Mouse (Mus musculus): Measurements from ENCODE around the gene Haus2. TPM values are rescaled to one million over a fixed set of nuclear protein-coding genes. Genes with fewer than 3 reads are reported as not detected.
A peak's percentile ranks its signal among the peaks of the same experiment; 100 is the strongest.
"Not testable (repeated sequence)": the region's sequence is repeated elsewhere in the genome, so short reads cannot be mapped to it uniquely, and the experiment has no call there.

Gene Haus2
- 10 to 100 TPM; 14.8 to 15.6 TPM for total RNA-seq (2021)

GRCm38 (mm10) chr2:120608830-120609723, at the start of gene Haus2, which contains the start of gene Lrrc57:
Gene Haus2, plus strand, starts transcription at chr2:120609383.
Gene Lrrc57, minus strand, starts transcription at chr2:120609520.
- peak; percentile 93 to 95 for DNase-seq (ENCODE audit: low spot score in 2 of 2)
- intact Hi-C loops (cut with DNase I): loop anchor here (2.0 to 5.0 kb wide), 3 partner anchors 20 to 67 kb away; partner anchors contain the start of genes Snap23 and Stard9

GRCm38 (mm10) chr2:120561524-120561923, 47.7 kb upstream of the Haus2 start:
- DNase-seq (ENCODE audit: low spot score in 2 of 2): no peak
- intact Hi-C loops (cut with DNase I): loop anchor here (5.0 kb wide), 1 partner anchor 171 kb away; no protein-coding TSS in a partner anchor

GRCm38 (mm10) chr2:120562859-120563234, 46.3 kb upstream of the Haus2 start:
- intact Hi-C loops (cut with DNase I): loop anchor here (5.0 kb wide), 1 partner anchor 169 kb away; no protein-coding TSS in a partner anchor
- DNase-seq (ENCODE audit: low spot score in 2 of 2): no peak

- intact Hi-C loops (cut with DNase I): loop anchor here (5.0 kb wide), 1 partner anchor 169 kb away; no protein-coding TSS in a partner anchor
- peak; percentile 87 to 93 for DNase-seq (ENCODE audit: low spot score in 2 of 2)
Measured at GRCm38 (mm10) chr2:120563235-120563990, 45.8 kb upstream of the Haus2 start, which contains the start of gene Zfp106. Gene Zfp106, minus strand, starts transcription at chr2:120563843.

- DNase-seq (ENCODE audit: low spot score in 2 of 2): not testable (repeated sequence)
- intact Hi-C loops (cut with DNase I): loop anchor here (5.0 kb wide), 3 partner anchors 43 to 168 kb away; partner anchors contain the start of genes Haus2, Lrrc57 and Stard9
Measured at GRCm38 (mm10) chr2:120564548-120565188, 44.5 kb upstream of the Haus2 start.

- DNase-seq (ENCODE audit: low spot score in 2 of 2): no peak
Measured at GRCm38 (mm10) chr2:120565363-120565762, 43.8 kb upstream of the Haus2 start.

DNA sequence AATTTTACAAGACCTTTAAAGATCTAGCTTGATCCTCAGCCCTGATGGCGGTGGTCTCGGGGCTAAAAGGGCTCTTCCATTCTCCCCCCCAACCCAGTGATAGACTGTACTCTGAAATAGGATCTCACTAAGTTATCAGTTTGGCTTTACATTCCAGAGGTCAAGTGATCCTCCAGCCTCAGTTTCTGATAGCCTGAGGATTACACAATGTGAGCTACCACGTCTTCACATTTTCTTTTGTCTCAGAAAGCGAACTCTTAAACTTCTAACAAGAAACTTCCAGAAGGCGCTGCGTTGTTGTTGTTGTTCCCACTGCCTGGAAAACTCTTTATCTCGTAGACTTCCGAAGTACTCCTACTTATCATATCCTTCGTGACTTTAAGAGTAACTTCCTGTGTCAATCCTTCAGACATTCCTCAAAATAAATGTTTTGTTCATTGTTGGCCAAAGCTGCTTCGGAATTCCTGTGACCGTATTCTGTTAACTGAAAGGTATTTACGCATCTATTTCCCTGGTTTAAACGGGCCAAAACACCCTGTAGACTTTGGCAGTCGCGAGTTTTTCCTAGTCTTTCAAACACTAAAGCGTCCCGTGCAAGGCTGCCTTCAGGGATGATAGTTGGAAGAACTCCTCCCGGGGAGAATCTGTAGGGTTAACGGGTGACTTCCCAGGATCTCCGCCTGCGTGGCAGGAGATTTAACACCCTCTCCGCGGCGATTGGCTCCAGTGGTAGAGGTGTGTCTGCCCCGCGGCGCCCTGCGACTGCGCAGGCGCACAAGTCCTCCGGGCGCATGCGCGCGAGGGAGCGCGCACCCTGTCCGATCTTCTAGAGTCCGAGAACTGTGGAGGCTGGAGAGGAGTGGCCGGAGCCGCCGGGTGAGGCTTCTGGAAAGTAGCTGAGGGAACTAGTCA, 42.0 kb upstream of the Haus2 start, which contains the start of gene Snap23:
Gene Snap23 (plus strand): TSS at position 786 of the 912 bp plus-strand sequence.
- intact Hi-C loops (cut with DNase I): loop anchor here (5.0 kb wide), 2 partner anchors 40 to 60 kb away; partner anchors contain the start of genes Haus2, Lrrc57 and Stard9
- DNase-seq (ENCODE audit: low spot score in 2 of 2): peak; percentile 93 to 97

More at GRCm38 (mm10) chr2:120565363-120565762, 43.8 kb upstream of the Haus2 start:
- intact Hi-C loops (cut with DNase I): loop anchor here (5.0 kb wide), 2 partner anchors 42 to 62 kb away; partner anchors contain the start of genes Haus2, Lrrc57 and Stard9

GRCm38 (mm10) chr2:120567798-120568320, 41.3 kb upstream of the Haus2 start:
- DNase-seq (ENCODE audit: low spot score in 2 of 2): no peak
- intact Hi-C loops (cut with DNase I): loop anchor here (5.0 kb wide), 2 partner anchors 39 to 59 kb away; partner anchors contain the start of genes Haus2, Lrrc57 and Stard9

GRCm38 (mm10) chr2:120571081-120571480, 38.1 kb upstream of the Haus2 start:
- intact Hi-C loops (cut with DNase I): no loop called here
- DNase-seq (ENCODE audit: low spot score in 2 of 2): no peak

- intact Hi-C loops (cut with DNase I): not testable (repeated sequence)
Measured at GRCm38 (mm10) chr2:120572161-120572560, 37.0 kb upstream of the Haus2 start.

DNA sequence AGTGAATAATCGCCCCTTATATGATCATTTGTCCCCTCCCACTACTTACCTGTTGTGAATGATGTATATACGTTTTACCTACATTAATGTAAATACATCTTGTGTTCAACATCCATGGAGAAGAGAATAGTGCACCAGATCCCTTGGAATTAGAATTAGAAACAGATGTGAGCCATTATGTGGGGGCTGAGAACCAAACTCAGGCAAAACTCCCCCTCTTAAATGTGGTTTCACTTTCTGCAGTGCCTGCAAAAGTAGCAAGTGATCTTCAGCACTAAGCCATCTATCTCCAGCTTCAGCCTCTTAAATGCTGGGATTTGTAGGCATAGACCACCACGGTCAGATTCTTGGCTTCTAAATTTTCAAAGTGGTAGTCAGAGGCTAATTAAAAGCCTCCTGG, 34.1 kb upstream of the Haus2 start:
- intact Hi-C loops (cut with DNase I): no loop called here
- no peak for DNase-seq (ENCODE audit: low spot score in 2 of 2)

More at GRCm38 (mm10) chr2:120572161-120572560, 37.0 kb upstream of the Haus2 start:
- not testable (repeated sequence) for DNase-seq (ENCODE audit: low spot score in 2 of 2)

DNA sequence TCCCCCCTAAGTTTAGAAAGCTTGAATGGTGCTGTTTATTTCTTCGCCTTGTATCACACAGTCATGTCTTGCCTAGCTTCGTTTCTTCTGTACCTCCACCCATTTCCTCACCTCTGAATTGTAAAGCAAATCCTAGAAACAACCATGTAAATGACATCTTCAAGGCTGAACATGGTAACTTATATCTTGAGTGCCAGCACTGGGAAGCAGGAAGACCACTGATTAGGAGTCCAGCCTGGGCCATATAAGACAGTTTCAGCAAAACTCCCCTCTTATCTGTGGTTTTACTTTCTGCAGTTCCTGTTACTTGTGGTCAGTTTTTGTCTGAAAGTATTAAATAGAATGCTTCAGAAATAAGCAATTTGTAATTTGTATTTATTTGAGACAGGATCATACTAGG, 33.2 kb upstream of the Haus2 start:
- intact Hi-C loops (cut with DNase I): no loop called here
- no peak for DNase-seq (ENCODE audit: low spot score in 2 of 2)

DNA sequence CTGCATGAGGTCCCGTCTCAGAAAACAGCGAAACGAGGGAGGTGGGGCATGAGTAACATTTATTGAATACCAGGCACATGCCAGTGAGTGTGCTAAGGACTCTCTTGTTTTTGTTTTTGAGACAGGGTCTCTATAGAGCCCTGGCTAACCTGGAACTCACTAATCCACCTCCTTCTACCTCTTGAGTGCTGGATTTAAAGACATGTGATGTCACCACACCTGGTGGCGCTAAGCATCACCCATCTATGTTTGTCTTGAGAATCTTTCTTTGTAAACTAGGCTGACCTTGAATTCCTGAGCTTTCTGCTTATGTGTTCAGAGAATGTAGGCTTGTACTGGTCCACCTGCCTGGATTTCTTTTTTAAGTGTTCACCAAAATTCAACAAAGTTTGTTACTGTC, 31.4 kb upstream of the Haus2 start:
- no peak for DNase-seq (ENCODE audit: low spot score in 2 of 2)
- intact Hi-C loops (cut with DNase I): no loop called here

DNA sequence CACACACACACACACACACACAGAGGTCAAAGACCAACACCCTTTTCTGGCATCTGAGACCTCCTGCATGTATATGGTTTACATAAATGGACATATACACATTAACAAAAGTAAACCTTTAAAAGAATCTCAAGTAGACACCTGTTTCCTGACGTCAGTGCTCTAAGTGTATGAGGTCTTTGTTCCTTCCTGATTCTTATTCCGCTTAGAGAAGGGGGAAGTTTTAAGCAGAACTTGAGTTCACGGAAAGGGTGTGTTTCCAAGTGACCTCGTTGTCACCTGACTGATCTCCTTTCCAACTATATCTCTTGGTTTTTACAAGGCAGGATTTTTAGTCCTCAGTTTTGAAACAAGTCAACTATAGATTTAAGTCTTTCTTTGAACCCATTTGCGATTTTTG, 30.9 kb upstream of the Haus2 start:
- no peak for DNase-seq (ENCODE audit: low spot score in 2 of 2)
- intact Hi-C loops (cut with DNase I): no loop called here

- intact Hi-C loops (cut with DNase I): loop anchor here (1.0 to 2.0 kb wide), 2 partner anchors 17 to 49 kb away; no protein-coding TSS in a partner anchor
- peak; percentile 63 to 94 for DNase-seq (ENCODE audit: low spot score in 2 of 2)
Measured at GRCm38 (mm10) chr2:120589759-120590158, 19.4 kb upstream of the Haus2 start.

GRCm38 (mm10) chr2:120592227-120592626, 17.0 kb upstream of the Haus2 start:
- intact Hi-C loops (cut with DNase I): no loop called here
- DNase-seq (ENCODE audit: low spot score in 2 of 2): no peak

DNA sequence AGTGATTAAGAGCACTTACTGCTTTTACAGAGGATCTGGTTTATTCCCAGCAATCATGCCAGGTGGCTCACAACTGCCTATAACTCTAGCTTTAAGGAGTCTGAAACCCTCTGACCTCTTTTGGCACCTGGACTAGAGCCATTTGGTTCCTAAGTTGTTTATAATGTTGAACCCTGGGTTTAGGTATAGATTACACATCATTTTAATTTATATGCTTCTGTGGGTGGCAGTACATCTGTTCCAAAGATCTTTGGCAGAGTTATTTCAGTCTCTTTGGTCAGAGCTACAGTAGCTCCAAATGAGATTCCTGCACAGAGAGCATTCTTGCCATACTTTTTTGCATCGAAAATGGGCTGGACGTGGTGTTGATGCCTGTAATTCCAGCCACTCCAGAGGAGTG, 11.4 kb upstream of the Haus2 start:
- peak; percentile 26 to 73 for DNase-seq (ENCODE audit: low spot score in 2 of 2)
- intact Hi-C loops (cut with DNase I): no loop called here

- DNase-seq (ENCODE audit: low spot score in 2 of 2): no peak
- intact Hi-C loops (cut with DNase I): no loop called here
Measured at GRCm38 (mm10) chr2:120599506-120599905, 9.7 kb upstream of the Haus2 start.

Data from left cerebral cortex, postnatal 25 days (tissue).